In genomic region chr11:101905115-101905514, GRCm38 (mm10) we compare ENCODE assay signal across 8 mouse cellular contexts. TPM values are rescaled to one million over a fixed set of nuclear protein-coding genes. Genes with fewer than 3 reads are reported as not detected.
DNase-seq lines count a peak whose midpoint lies in the region; ATAC-seq and TF ChIP-seq lines count a peak whose summit lies in the region.

No protein-coding gene starts in this region.

- no peak for ATAC-seq in forebrain, embryonic 11.5 days (replicated peaks; ENCODE audit: low FRiP score)
- no peak for ATAC-seq in forebrain, embryonic 12.5 days (ENCODE audit: low FRiP score)
- 0 out of 2 replicates have a peak, but pooled peaks have one; percentile 32 for ATAC-seq in forebrain, embryonic 14.5 days
- peak; percentile 51; the same call in 1 of the 2 replicates for ATAC-seq in hindbrain, embryonic 15.5 days (ENCODE audit: low FRiP score, low read depth)
- ATAC-seq in midbrain, postnatal 0 days (ENCODE audit: low FRiP score) = no peak

- no peaks in the 10 kb centered on the region for H3K4me1 ChIP-seq in forebrain, embryonic 11.5 days (replicated peaks; ENCODE audit: control insufficient read depth, insufficient read depth, low read length)
- H3K4me1 ChIP-seq in forebrain, embryonic 12.5 days = no peaks in the 10 kb centered on the region
- no peaks in the 10 kb centered on the region for H3K4me1 ChIP-seq in bone marrow, adult 2 months (ENCODE audit: control insufficient read depth, insufficient read depth, low read length)
- no peaks in the 10 kb centered on the region for H3K4me1 ChIP-seq in forebrain, embryonic 14.5 days (ENCODE audit: control insufficient read depth, insufficient read depth, low read length)
- H3K4me1 ChIP-seq in hindbrain, embryonic 15.5 days (replicated peaks) = no peaks in the 10 kb centered on the region
- H3K4me1 ChIP-seq in midbrain, postnatal 0 days (ENCODE audit: insufficient read depth, low read length) = no peaks in the 10 kb centered on the region

- H3K4me3 ChIP-seq in forebrain, embryonic 11.5 days (ENCODE audit: low read depth, low read length) = no peak overlapping the region
- H3K4me3 ChIP-seq in forebrain, embryonic 12.5 days (replicated peaks) = no peak overlapping the region
- no peak overlapping the region for H3K4me3 ChIP-seq in bone marrow, adult 2 months (replicated peaks; ENCODE audit: control insufficient read depth, low read depth, low read length)
- H3K4me3 ChIP-seq in forebrain, embryonic 14.5 days (ENCODE audit: low read depth, low read length) = no peak overlapping the region
- no peak overlapping the region for H3K4me3 ChIP-seq in hindbrain, embryonic 15.5 days
- H3K4me3 ChIP-seq in midbrain, postnatal 0 days (ENCODE audit: low read depth, low read length) = no peak overlapping the region

- H3K9me3 ChIP-seq in forebrain, embryonic 11.5 days (ENCODE audit: control insufficient read depth, low read length) = no peaks in the 10 kb centered on the region
- H3K9me3 ChIP-seq in forebrain, embryonic 12.5 days = no peaks in the 10 kb centered on the region
- H3K9me3 ChIP-seq in forebrain, embryonic 14.5 days (replicated peaks; ENCODE audit: control insufficient read depth, low read length) = no peaks in the 10 kb centered on the region
- H3K9me3 ChIP-seq in hindbrain, embryonic 15.5 days = no peaks in the 10 kb centered on the region
- H3K9me3 ChIP-seq in midbrain, postnatal 0 days (ENCODE audit: low read length) = no peaks in the 10 kb centered on the region

- H3K36me3 ChIP-seq in forebrain, embryonic 11.5 days (ENCODE audit: control insufficient read depth, insufficient read depth, low read length) = no peaks in the 10 kb centered on the region
- H3K36me3 ChIP-seq in forebrain, embryonic 12.5 days (replicated peaks) = no peaks in the 10 kb centered on the region
- H3K36me3 ChIP-seq in forebrain, embryonic 14.5 days (ENCODE audit: control insufficient read depth, insufficient read depth, low read length) = no peaks in the 10 kb centered on the region
- no peaks in the 10 kb centered on the region for H3K36me3 ChIP-seq in hindbrain, embryonic 15.5 days
- no peaks in the 10 kb centered on the region for H3K36me3 ChIP-seq in midbrain, postnatal 0 days (ENCODE audit: insufficient read depth, low read length)

- 27% methylated on average over 13 of the region's 13 CpGs for WGBS in forebrain, embryonic 11.5 days
- WGBS in forebrain, embryonic 12.5 days = 23% methylated on average over 13 of the region's 13 CpGs
- 23% methylated on average over 13 of the region's 13 CpGs for WGBS in bone marrow, adult 2 months
- WGBS in forebrain, embryonic 14.5 days = 24% methylated on average over 13 of the region's 13 CpGs
- 25% methylated on average over 13 of the region's 13 CpGs for WGBS in hindbrain, embryonic 15.5 days
- WGBS in midbrain, postnatal 0 days = 27% methylated on average over 13 of the region's 13 CpGs

- no peak overlapping the region for H3K27ac ChIP-seq in forebrain, embryonic 11.5 days (ENCODE audit: low read depth, low read length)
- H3K27ac ChIP-seq in forebrain, embryonic 12.5 days = no peak overlapping the region
- H3K27ac ChIP-seq in bone marrow, adult 2 months (ENCODE audit: control insufficient read depth, insufficient read depth, low read depth, low read length, poor library complexity) = no peak overlapping the region
- no peak overlapping the region for H3K27ac ChIP-seq in forebrain, embryonic 14.5 days (ENCODE audit: low read depth, low read length)
- no peak overlapping the region for H3K27ac ChIP-seq in hindbrain, embryonic 15.5 days (replicated peaks)
- no peak overlapping the region for H3K27ac ChIP-seq in midbrain, postnatal 0 days (ENCODE audit: low read depth, low read length)

- peak; percentile 88 for DNase-seq in forebrain, embryonic 11.5 days (ENCODE audit: low spot score)
- peak; percentile 84 for DNase-seq in forebrain, embryonic 14.5 days (ENCODE audit: low spot score)
- DNase-seq in left cerebral cortex, postnatal 14 days (ENCODE audit: low spot score in 2 of 2) = peak; percentile 77 to 83
- peak; percentile 82 for DNase-seq in midbrain, postnatal 0 days (ENCODE audit: low spot score)
- DNase-seq in spleen, postnatal 4 days (ENCODE audit: low spot score in 2 of 2) = peak; percentile 54 to 84

- peak; percentile 80 for TF ChIP-seq CTCF in bone marrow, adult 2 months (IDR thresholded peaks at IDR 0.05; ENCODE audit: control insufficient read depth, insufficient read depth, low read length)
- TF ChIP-seq CTCF in midbrain, postnatal 0 days (IDR thresholded peaks at IDR 0.05) = peak; percentile 94

- H3K27me3 ChIP-seq in forebrain, embryonic 11.5 days (ENCODE audit: control insufficient read depth, insufficient read depth, low read length) = no peaks in the 10 kb centered on the region; the same call in 1 of the 2 replicates
- H3K27me3 ChIP-seq in forebrain, embryonic 12.5 days = peaks cover 11% of the 10 kb centered on the region; the same call in 1 of the 2 replicates
- H3K27me3 ChIP-seq in forebrain, embryonic 14.5 days (replicated peaks; ENCODE audit: control insufficient read depth, insufficient read depth, low read length) = no peaks in the 10 kb centered on the region
- peaks cover 6% of the 10 kb centered on the region; the same call in 1 of the 2 replicates for H3K27me3 ChIP-seq in hindbrain, embryonic 15.5 days
- H3K27me3 ChIP-seq in midbrain, postnatal 0 days (ENCODE audit: insufficient read depth, low read length) = peaks cover 2% of the 10 kb centered on the region; the same call in 1 of the 2 replicates

- H3K9ac ChIP-seq in forebrain, embryonic 11.5 days (ENCODE audit: low read length) = no peak overlapping the region
- H3K9ac ChIP-seq in forebrain, embryonic 12.5 days = no peak overlapping the region
- H3K9ac ChIP-seq in forebrain, embryonic 14.5 days (ENCODE audit: low read length) = no peak overlapping the region
- no peak overlapping the region for H3K9ac ChIP-seq in hindbrain, embryonic 15.5 days
- no peak overlapping the region for H3K9ac ChIP-seq in midbrain, postnatal 0 days (replicated peaks; ENCODE audit: low read length, poor library complexity, severe bottlenecking)

- intact Hi-C loops in left cerebral cortex, postnatal 14 days (cut with DNase I) = loop anchor here (2.0 to 5.0 kb wide), 2 partner anchors 90 to 143 kb away; no protein-coding TSS in a partner anchor

- no peak overlapping the region for H3K4me2 ChIP-seq in forebrain, embryonic 11.5 days (ENCODE audit: low read depth, low read length, severe bottlenecking)
- no peak overlapping the region for H3K4me2 ChIP-seq in forebrain, embryonic 12.5 days
- no peak overlapping the region for H3K4me2 ChIP-seq in forebrain, embryonic 14.5 days (ENCODE audit: low read length)
- no peak overlapping the region for H3K4me2 ChIP-seq in hindbrain, embryonic 15.5 days
- no peak overlapping the region for H3K4me2 ChIP-seq in midbrain, postnatal 0 days (ENCODE audit: low read depth, low read length, poor library complexity, severe bottlenecking)

- TF ChIP-seq POLR2A in bone marrow, adult 2 months (IDR thresholded peaks at IDR 0.05; ENCODE audit: borderline replicate concordance, control insufficient read depth, low read depth, low read length) = no peak

RNA-seq across cellular contexts. Expression of gene Meox1, which starts 10.9 kb away (rescaled TPM):
- 0.21 TPM in 1 of 2 replicates, not detected in the other for polyA plus RNA-seq in forebrain, embryonic 11.5 days (2014; fragmentation: Nextera tagmentation; extraction: Ambion mirVana)
- polyA plus RNA-seq in forebrain, embryonic 12.5 days (2016; fragmentation: Nextera tagmentation; extraction: Ambion mirVana) = 0.17 and 0.60 TPM in 2 replicates
- not detected in 2 replicates for polyA plus RNA-seq in bone marrow, adult 2 months (2011; ENCODE audit: insufficient read depth, insufficient read length, low replicate concordance, missing spikeins)
- 0.34 and 0.49 TPM in 2 replicates for polyA plus RNA-seq in forebrain, embryonic 14.5 days (2014; fragmentation: Nextera tagmentation; extraction: Ambion mirVana)
- 0.50 and 0.51 TPM in 2 replicates for polyA plus RNA-seq in hindbrain, embryonic 15.5 days (2015; fragmentation: Nextera tagmentation; extraction: Ambion mirVana)
- total RNA-seq in left cerebral cortex, postnatal 14 days (2021) = 1 to 10 TPM; 2.1 to 2.4 TPM
- 0.66 and 1.0 TPM in 2 replicates for total RNA-seq in midbrain, postnatal 0 days (2014; rRNA removed)
- 0.83 and 1.2 TPM in 2 replicates for polyA plus RNA-seq in midbrain, postnatal 0 days (2015; fragmentation: Nextera tagmentation; extraction: Ambion mirVana)

Comparison
In these comparisons a context has a peak if more than half of its experiments do, and no peak if none do; other contexts are left out.
1. ATAC-seq: peak in forebrain, embryonic 14.5 days (single experiment) and hindbrain, embryonic 15.5 days (single experiment); none in forebrain, embryonic 11.5 days (single experiment), forebrain, embryonic 12.5 days (single experiment) and midbrain, postnatal 0 days (single experiment).
2. Peak in every context shown above with its lines, with median percentiles within 50 percentile points of each other: DNase-seq.